Mouse (Mus musculus) embryonic fibroblast, embryonic 13.5 days (primary cell): ENCODE measurements around the gene Slx4ip. TPM values are rescaled to one million over a fixed set of nuclear protein-coding genes. Genes with fewer than 3 reads are reported as not detected.
"Not testable (repeated sequence)": the region's sequence is repeated elsewhere in the genome, so short reads cannot be mapped to it uniquely, and the experiment has no call there.

Experiments used
- H3K27ac ChIP-seq: 2 replicates; pipeline ENCODE4 v1.5.1; 2012; ENCODE audit warnings: low read length, control low read depth, inconsistent platforms; ENCODE audit not compliant: insufficient read depth
- H3K4me1 ChIP-seq: 2 replicates; pipeline ENCODE4 v1.6.1; 2011; ENCODE audit warnings: low read length; ENCODE audit not compliant: control insufficient read depth, insufficient read depth
- H3K4me3 ChIP-seq: 2 replicates; pipeline ENCODE4 v1.5.1; 2011; ENCODE audit warnings: mild to moderate bottlenecking, control low read depth, low read length; ENCODE audit not compliant: insufficient read depth
- CTCF ChIP-seq: IDR thresholded peaks from 2 replicates; pipeline ENCODE4 v1.5.1; 2011; ENCODE audit warnings: mild to moderate bottlenecking, control low read depth, low read length, moderate library complexity, borderline replicate concordance; ENCODE audit not compliant: insufficient read depth
- POLR2A ChIP-seq: IDR thresholded peaks from 2 replicates; pipeline ENCODE4 v1.6.1; 2011; ENCODE audit warnings: low read depth, mild to moderate bottlenecking, control low read depth, low read length, moderate library complexity
- polyA plus RNA-seq: library from polyadenylated mRNA; stranded (reverse); fragments of >200 nt; gene quantifications from 2 replicates; pipeline ENCODE4 v1.2.4, GENCODE M21; 2011; ENCODE audit warnings: low read depth; ENCODE audit not compliant: missing spikeins, insufficient read length

Slx4ip gene
- polyA plus RNA-seq, result 7.2 and 7.4 TPM in 2 replicates

- peak within 1 kb of the TSS; percentile 67 for H3K4me3 ChIP-seq
- H3K4me1 ChIP-seq, result peaks cover 2% of the 10 kb centered on the region; the same call in 1 of the 2 replicates
- peak within 1 kb of the TSS; percentile 87 for H3K27ac ChIP-seq
- TF ChIP-seq CTCF (no peak), POLR2A (peak; percentile 78)
Observed at GRCm38 (mm10) chr2:136891068-136891950, at the start of gene Slx4ip, which contains the start of the genes AL731706.1 and Mkks. TSS of gene Slx4ip (plus strand) at chr2:136891218. TSS of gene AL731706.1 (minus strand) at chr2:136891389. TSS of gene Mkks (minus strand) at chr2:136891389.

- Histone ChIP-seq H3K4me3 (no peak overlapping the region), H3K27ac (no peak overlapping the region), H3K4me1 (no peaks in the 10 kb centered on the region)
- TF ChIP-seq CTCF (no peak), POLR2A (no peak)
Observed at GRCm38 (mm10) chr2:136850366-136850765, 40.7 kb upstream of the Slx4ip start.

DNA sequence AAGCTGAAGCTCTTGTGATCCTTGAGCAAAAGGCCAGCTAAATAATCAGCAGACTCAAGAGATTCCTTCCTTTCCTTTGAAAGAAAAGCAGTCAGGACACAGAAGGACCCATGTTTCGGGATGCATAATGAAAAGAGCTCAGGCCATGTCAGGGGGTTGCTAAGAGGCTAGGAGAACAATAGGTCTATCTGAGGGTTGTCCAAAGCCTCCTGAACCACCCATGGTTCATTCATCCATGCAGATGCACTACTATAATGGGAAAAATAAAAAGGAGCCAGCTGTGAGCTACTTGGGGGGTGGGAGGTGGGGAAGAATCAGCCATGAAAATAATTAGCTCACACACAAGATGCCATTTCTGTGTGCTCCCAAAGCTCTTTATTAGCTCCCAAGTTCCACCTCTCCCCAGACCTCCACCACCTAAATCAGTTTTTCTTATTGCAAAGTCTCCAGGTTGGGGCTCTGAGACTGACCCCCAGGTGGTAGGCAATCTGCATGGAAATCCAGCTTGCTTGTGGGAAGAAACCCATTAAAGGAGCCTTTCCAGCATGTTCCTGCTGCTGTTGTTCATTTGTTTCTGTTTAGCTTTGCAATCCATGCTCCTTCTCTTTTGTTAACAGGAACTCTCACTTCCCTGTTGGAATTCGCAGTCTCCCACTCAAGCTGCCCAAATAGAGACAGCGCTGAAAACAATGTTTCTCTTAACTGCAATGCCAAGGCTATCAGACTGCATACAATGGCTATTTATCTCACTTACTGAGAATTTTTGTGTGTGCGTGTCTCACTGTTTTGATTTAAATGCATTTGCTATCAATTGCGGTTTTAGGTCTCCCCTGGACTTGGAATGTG lies 36.3 kb upstream of the Slx4ip start:
- Histone ChIP-seq H3K4me3 (no peak overlapping the region), H3K27ac (no peak overlapping the region), H3K4me1 (no peaks in the 10 kb centered on the region)
- TF ChIP-seq CTCF (no peak), POLR2A (no peak)

- H3K27ac ChIP-seq, result no peak within 1 kb of the TSS
- TF ChIP-seq POLR2A (no peak), CTCF (no peak)
Observed at GRCm38 (mm10) chr2:136885579-136885978, 5.4 kb upstream of the Slx4ip start, which contains the start of gene AL731706.2. TSS of gene AL731706.2 (minus strand) at chr2:136885679.

GRCm38 (mm10) chr2:136886846-136887245 lies 4.2 kb upstream of the Slx4ip start:
- TF ChIP-seq CTCF (no peak), POLR2A (no peak)
- Histone ChIP-seq H3K4me3 (no peak overlapping the region), H3K27ac (no peak overlapping the region), H3K4me1 (peaks cover 2% of the 10 kb centered on the region; the same call in 1 of the 2 replicates)

More at GRCm38 (mm10) chr2:136885579-136885978, 5.4 kb upstream of the Slx4ip start, which contains the start of gene AL731706.2:
- H3K4me3 ChIP-seq, result no peak within 1 kb of the TSS
- H3K4me1 ChIP-seq, result peaks cover 2% of the 10 kb centered on the region; the same call in 1 of the 2 replicates

- not testable (repeated sequence) for H3K4me1 ChIP-seq
- Histone ChIP-seq H3K27ac (peak overlapping the region; percentile 87), H3K4me3 (peak overlapping the region; percentile 67)
Observed at GRCm38 (mm10) chr2:136890716-136891067, 326 bp upstream of the Slx4ip start.

- no peak overlapping the region for H3K27ac ChIP-seq
- H3K4me3 ChIP-seq, result peak overlapping the region; percentile 57
- peaks cover 2% of the 10 kb centered on the region; the same call in 1 of the 2 replicates for H3K4me1 ChIP-seq
- no peak for TF ChIP-seq CTCF
- TF ChIP-seq POLR2A, result peak; percentile 75
Observed at GRCm38 (mm10) chr2:136891951-136892371, 943 bp downstream of the Slx4ip start.

GRCm38 (mm10) chr2:136894494-136894893 lies 3.5 kb downstream of the Slx4ip start:
- Histone ChIP-seq H3K4me1 (no peaks in the 10 kb centered on the region), H3K27ac (no peak overlapping the region), H3K4me3 (no peak overlapping the region)
- TF ChIP-seq POLR2A, result no peak
- no peak for TF ChIP-seq CTCF

GRCm38 (mm10) chr2:136896131-136896530 lies 5.1 kb downstream of the Slx4ip start:
- Histone ChIP-seq H3K4me3 (no peak overlapping the region), H3K4me1 (no peaks in the 10 kb centered on the region), H3K27ac (no peak overlapping the region)
- TF ChIP-seq POLR2A (no peak), CTCF (no peak)

DNA sequence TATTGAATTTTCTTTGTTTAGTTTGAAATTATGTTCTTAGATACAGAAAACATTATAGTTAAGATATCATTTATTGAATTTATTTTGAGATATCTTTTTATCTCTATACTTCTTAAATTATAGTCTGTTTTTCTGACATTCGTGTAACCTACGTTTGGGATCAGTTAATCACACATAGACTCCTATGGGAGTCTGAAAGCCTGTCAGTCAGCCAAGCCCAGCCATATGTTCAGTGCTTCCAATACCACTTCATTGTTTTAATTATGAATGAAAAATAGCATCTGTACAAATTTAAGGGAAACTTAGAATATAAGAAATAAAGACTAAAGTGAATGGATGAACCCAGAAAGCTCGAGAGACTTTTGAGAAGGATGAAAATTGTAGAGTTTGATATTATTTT lies 17.6 kb downstream of the Slx4ip start:
- Histone ChIP-seq H3K4me3 (no peak overlapping the region), H3K4me1 (no peaks in the 10 kb centered on the region), H3K27ac (no peak overlapping the region)
- TF ChIP-seq POLR2A (no peak), CTCF (no peak)
